Mouse (Mus musculus) layer of hippocampus, adult 2 months (tissue): Measurements from ENCODE around the gene Apela. TPM values are rescaled to one million over a fixed set of nuclear protein-coding genes. Genes with fewer than 3 reads are reported as not detected.

Experiments used
- DNase-seq, 2 experiments: peaks; one replicate each; pipeline ENCODE4 v3.0.0; 2022; ENCODE audit warnings: low spot score in 2 of 2
- H3K27ac ChIP-seq: fragments of 200-600 bp; 2 replicates; pipeline ENCODE4 v1.8.1; 2022
- H3K4me3 ChIP-seq: fragments of 200-600 bp; 2 replicates; pipeline ENCODE4 v1.8.1; 2022; ENCODE audit warnings: mild to moderate bottlenecking
- CTCF ChIP-seq: fragments of 200-600 bp; conservative IDR thresholded peaks from 2 replicates; pipeline ENCODE4 v1.8.1; 2022; ENCODE audit warnings: antibody characterized with exemption, mild to moderate bottlenecking, moderate library complexity
- long read RNA-seq, 2 experiments: library from polyadenylated mRNA; stranded (forward); transcript quantifications; one replicate each; pipeline ENCODE4 v2.0.0; 2021; ENCODE audit warnings: borderline mapping rate in 2 of 2
- total RNA-seq, 2 experiments: library from RNA; stranded (reverse); gene quantifications; 2 replicates each; pipeline ENCODE4 v1.2.3; 2021

The Apela gene
- total RNA-seq = under 1 TPM in 1 of 2 experiments, not detected in 1; 0.91 TPM
- long read RNA-seq, experiment 1 = 0 reads
- long read RNA-seq, experiment 2 = 0 reads

GRCm38 (mm10) chr8:65037117-65037533 is at the start of gene Apela:
Gene Apela, minus strand, starts transcription at chr8:65037336.
- no peak within 1 kb of the TSS for H3K27ac ChIP-seq
- TF ChIP-seq CTCF = no peak
- DNase-seq = peak in 1 of 2 experiments; percentile 49
- H3K4me3 ChIP-seq = peak within 1 kb of the TSS; percentile 24; the same call in 1 of the 2 replicates

DNA sequence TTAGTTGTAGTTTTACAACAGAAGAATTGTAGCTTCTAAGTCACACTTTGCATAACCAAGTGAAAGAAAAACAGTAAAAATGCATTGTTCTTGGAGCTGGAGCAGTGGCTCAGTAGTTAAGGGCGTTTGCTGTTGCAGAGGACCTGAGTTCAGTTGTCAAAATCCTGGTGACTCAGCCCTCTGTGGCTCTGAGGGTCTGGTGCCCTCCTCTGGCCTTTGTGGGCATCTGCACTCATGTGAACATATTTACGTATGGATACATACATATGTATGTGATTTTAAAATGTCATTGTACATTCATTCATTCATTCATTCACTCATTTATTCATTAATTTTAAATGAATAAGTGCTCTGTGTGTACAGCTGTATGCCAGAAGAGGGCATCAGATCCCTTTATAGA is 48.5 kb upstream of the Apela start:
- Histone ChIP-seq H3K4me3 (no peak overlapping the region), H3K27ac (no peak overlapping the region)
- DNase-seq = no peak
- peak; percentile 35 for TF ChIP-seq CTCF

- no peak for DNase-seq
- no peak for TF ChIP-seq CTCF
- Histone ChIP-seq H3K4me3 (no peak overlapping the region), H3K27ac (no peak overlapping the region)
Observed at GRCm38 (mm10) chr8:65080731-65081130, 43.6 kb upstream of the Apela start.

DNA sequence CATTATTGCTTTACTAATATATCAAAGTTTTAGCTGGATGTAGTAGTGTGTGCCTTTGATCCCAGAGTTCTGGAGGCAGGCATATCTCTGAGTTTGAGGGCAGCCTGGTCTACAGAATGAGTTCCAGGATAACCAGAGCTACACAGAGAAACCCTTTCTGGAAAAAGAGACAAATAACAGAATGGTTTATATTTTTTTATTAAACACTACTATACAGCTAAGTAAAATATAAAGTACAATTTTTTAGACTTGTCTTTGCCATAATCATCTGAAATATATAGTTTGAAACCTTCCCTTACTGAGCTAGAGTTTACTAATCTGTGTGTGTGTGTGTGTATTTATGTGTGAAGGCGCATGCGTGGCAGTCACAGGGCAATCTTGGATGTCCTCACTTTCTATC is 37.6 kb upstream of the Apela start, which contains the start of gene Gm10663:
Gm10663 (plus strand) TSS at position 301 of the 400 bp plus-strand sequence.
- no peak for DNase-seq
- H3K27ac ChIP-seq = no peak within 1 kb of the TSS
- H3K4me3 ChIP-seq = no peak within 1 kb of the TSS
- no peak for TF ChIP-seq CTCF

DNA sequence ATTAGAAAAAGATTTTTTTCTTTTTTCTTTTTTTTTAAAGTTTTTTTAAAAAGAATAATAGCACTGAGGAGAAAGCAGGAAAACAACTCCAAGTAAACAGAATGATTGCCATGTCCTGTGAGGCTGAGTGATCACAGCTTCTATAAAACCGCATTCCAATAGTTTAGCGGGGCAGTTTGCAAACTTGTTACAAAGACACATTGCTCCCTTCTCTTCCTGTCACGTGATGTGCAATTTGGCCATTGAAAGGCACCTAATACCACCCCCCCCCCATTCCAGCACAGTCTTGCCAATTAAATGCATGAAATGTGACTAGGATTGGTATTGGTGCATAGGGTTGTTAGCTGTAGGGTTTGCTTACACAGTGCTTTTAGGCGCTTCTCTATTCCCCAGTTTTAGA is 33.9 kb upstream of the Apela start:
- TF ChIP-seq CTCF = no peak
- no peak overlapping the region for H3K4me3 ChIP-seq
- DNase-seq = no peak
- no peak overlapping the region for H3K27ac ChIP-seq

GRCm38 (mm10) chr8:65068473-65068819 is 31.3 kb upstream of the Apela start:
- no peak for DNase-seq
- no peak overlapping the region for H3K27ac ChIP-seq
- H3K4me3 ChIP-seq = no peak overlapping the region
- TF ChIP-seq CTCF = no peak

- no peak for DNase-seq
- Histone ChIP-seq H3K4me3 (no peak overlapping the region), H3K27ac (no peak overlapping the region)
- TF ChIP-seq CTCF = no peak
Observed at GRCm38 (mm10) chr8:65067694-65068472, 30.7 kb upstream of the Apela start.

GRCm38 (mm10) chr8:65067031-65067430 is 29.9 kb upstream of the Apela start:
- no peak for TF ChIP-seq CTCF
- DNase-seq = no peak
- H3K4me3 ChIP-seq = no peak overlapping the region

DNA sequence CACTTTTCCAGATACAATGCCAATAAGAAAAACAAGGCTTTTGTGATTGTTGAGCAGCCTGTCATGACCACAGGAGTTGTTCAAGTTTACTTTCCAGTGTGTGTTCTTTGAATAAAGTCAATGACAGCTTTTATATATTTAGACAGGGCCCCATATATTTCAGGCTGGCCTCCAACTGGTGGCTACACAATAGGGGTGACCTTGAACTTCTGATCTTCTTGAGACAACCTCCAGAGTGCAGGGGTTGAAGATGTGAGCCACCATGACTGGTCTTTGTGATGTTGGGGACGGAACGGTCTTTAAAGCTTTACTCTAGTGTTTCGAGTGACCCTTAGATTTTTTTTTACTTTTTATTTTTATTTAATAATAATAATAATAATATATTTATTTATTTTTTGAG is 28.5 kb upstream of the Apela start:
- no peak for DNase-seq
- Histone ChIP-seq H3K27ac (no peak overlapping the region), H3K4me3 (no peak overlapping the region)
- no peak for TF ChIP-seq CTCF

More at GRCm38 (mm10) chr8:65067031-65067430, 29.9 kb upstream of the Apela start:
- no peak overlapping the region for H3K27ac ChIP-seq

DNA sequence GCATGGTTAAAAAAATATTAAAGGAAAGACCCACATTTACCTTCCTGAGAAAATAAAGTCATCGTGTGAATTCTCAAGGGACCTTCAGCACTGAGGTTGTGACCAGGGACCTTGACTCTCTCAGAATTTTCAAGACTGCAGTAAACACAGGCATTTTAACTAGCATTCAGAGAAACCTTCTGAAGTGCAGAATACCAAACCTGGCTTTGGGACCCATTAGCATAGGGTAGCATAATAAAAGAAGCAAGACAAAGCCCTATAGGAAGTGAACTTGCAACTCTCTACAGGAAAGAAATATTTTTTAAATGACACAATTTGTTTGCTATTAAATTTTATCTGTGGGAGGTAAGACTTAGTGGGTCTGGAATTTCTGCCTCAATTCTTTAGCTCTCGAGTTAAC is 26.9 kb upstream of the Apela start:
- no peak for TF ChIP-seq CTCF
- DNase-seq = no peak
- no peak overlapping the region for H3K4me3 ChIP-seq
- no peak overlapping the region for H3K27ac ChIP-seq

- Histone ChIP-seq H3K4me3 (no peak overlapping the region), H3K27ac (no peak overlapping the region)
- no peak for DNase-seq
- TF ChIP-seq CTCF = no peak
Observed at GRCm38 (mm10) chr8:65062195-65062594, 25.1 kb upstream of the Apela start.

DNA sequence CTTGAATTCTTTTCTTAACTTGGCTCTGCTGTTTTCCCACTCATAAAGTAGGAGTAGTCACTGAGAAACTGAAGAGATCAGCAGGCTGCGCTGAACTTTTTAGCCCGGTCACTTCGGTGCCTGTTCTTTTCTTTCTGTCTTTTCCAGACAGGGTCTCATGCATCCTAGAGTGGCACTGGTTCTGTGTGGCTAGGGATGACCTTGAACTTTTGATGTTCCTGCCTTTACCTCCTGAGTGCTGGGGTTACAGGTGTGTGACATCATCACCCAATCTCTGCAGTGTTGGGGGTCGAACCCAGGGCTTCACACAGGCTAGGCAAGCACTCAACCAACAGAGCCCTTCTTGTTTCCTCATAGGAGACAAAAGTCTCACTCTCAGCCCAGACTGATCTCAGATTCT is 19.6 kb upstream of the Apela start:
- TF ChIP-seq CTCF = no peak
- H3K4me3 ChIP-seq = no peak overlapping the region

GRCm38 (mm10) chr8:65053968-65054367 is 16.8 kb upstream of the Apela start:
- DNase-seq = no peak
- Histone ChIP-seq H3K27ac (no peak overlapping the region), H3K4me3 (no peak overlapping the region)
- no peak for TF ChIP-seq CTCF

More for the DNA sequence above, 19.6 kb upstream of the Apela start:
- DNase-seq = no peak
- H3K27ac ChIP-seq = no peak overlapping the region

DNA sequence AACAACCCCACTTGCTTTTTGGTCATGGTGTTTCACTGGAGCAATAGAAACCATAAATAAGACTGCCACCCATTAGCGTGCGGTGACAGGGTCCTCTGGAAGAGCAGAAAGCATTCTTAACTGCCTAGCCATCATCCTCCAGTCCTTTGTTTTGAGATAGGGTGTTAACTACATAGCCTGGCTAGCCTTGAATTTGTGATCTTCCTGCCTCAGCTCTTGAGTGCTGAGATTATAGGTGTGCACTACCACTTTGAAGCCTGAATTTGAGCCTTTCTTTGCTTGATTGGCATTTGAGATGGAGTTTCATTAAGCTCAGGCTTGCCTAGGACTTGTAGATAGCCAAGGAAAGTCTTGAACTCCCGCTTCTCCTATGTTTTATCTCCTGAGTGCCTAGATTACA is 16.4 kb upstream of the Apela start:
- H3K27ac ChIP-seq = no peak overlapping the region
- H3K4me3 ChIP-seq = no peak overlapping the region
- no peak for TF ChIP-seq CTCF
- no peak for DNase-seq
